Mouse (Mus musculus): ENCODE measurements at regions not wholly inside any gene's neighbourhood (a gene's known extent, or its start where the extent isn't known, plus 50 kb on each side); places are given as distances from the start of the nearest gene placed in this dataset.
A peak's percentile ranks its signal among the peaks of the same experiment; 100 is the strongest.

DNA sequence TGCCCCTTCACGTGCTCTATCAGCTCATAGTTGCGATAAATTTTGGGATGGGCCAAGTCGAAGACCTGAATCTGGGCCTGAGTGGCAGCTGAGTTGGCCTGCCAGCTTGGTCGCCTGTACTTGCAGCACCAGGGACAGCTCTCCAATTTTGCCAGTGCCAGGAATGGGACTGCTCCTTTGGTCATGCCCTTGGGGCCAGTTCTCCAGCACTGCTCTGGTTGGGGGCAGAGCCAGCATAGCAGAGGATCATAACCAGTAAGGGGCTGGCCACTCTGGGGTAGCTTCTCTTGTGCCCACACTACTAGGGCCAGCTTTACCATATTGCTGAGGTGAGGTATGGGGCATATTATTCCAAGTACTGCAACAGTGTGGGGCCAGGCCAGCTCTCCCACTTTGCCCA lies 397.0 kb upstream of the Cadm2 start:
- peak; percentile 3 to 6 for DNase-seq

DNA sequence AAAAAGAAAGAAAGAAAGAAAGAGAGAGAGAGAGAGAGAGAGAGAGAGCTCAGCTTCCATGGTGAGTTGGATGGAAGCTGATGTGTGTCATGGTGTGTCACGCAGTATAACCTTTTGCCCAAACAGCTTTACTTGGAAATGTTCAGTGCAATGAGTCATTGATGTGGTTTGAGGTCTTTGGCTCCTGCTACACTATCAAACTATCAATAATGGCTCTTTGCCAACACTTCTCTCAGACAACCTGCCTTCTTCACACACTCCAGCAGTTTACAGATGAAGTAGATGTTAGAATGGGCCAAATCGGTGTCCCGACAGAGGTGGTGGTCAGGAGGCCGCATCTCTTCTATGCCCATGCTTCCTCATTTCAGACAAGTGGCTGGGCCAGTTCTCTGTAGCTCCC lies 369.0 kb upstream of the Cadm2 start:
- no peak for DNase-seq

DNA sequence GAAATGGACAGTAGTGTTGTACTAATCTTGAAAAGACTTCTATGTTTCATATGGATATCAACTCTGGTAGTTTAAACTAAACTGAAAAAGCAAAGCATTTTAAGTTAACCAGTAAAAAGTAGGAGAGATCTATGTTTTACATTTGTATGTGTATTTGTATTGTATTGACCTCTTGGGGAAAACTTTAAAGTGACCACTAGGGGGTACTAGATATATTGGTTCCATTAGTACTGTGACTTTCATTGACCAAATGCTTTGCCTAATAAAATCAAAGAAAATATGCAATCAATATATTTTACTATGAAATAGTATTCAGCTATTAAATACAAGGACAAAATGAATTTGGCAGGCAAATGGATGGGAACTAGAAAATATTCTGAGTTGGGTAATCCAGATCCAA lies 355.9 kb upstream of the Cadm2 start:
- DNase-seq: no peak

DNA sequence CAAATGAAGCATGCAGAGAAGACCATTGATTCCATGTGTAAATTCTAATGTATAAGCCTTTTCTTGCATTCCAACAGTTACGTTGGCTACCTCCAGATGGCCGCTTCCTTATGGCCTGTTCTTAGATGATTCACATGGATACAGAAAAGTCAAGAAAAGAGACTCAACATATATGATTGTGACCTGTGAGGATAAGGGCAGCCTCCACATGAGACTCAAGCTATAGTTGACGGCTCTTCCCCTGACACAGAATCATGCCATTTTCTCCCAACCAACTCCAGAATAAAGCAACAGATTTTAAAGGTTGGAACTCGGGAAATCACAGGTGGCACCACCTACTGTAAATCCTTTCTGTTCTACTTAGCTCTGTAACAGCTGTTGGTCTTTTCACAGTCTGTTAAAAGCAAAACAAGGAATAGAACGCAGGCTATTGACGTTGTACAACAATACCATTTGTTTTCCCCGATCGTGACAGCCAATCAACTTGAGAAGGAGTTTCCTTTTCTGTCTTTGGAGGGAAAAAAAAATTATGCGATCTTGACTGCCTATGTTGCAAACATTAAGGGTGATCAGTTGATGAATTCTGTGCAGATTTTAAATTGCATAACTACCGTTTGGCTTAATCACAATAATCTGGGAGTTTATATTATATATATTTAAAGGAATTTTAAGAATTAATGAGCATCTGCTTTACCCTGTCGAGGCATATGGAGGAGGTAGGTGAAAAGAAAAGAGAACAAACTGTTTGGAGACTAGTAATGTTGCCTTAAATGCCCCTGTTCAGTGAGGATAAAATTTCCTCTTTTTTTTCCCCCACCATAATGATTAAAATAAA lies 347.8 kb upstream of the Cadm2 start:
- no peak for DNase-seq

DNA sequence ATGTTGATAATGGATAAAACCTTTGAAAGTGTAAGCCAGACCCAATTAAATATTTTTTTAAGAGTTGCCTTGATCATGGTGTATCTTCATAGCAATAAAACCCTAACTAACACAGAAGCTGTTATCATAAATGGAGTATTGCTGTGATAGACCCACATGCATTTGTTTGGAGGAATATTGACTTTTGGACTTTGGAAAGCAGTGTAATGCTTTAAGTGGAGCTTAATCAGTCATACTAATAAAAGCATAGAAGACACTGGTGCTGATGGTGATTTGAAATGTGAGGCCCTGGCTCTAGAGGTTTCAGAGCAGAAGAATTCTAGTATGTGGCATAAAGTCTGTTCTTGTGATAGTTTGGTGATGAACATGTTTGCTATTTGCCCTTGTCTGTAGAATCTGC lies 328.4 kb upstream of the Cadm2 start:
- DNase-seq: no peak

DNA sequence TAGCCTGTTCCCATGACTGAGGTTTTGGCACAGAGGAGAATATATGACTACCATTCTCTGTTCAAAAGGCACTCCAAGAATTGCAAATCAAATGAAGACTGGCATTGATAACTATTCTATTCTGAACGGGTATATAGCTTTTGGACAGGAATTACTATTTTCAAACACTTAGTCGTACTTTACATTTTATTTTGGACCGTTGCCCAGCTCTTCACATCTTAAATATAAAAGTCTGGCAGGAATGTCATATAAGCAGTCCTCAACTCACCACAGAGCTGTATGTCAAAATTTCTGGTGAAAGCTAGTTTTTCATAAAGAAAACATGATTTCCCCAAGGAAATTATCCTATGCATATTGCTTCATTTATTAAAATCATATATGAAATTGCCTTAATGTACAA lies 323.7 kb upstream of the Cadm2 start:
- DNase-seq: no peak

DNA sequence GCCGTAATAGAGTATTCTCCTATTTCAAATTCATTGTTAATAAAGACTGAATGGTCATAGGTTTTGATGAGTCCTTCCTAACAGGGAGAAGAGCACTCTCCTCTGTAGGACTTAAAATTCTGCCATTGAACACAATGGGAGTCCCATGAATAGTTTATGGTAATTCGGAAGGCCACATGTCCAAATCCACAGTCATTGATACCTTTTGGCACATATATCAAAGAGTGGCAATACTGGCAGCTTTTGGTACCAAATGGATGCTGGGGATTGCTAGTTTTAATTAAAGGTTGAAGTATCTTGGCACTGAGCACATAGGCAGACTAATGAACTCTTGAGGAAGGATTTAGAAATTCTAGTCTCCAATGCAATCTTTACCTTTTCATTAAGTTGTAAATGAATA lies 298.5 kb upstream of the Cadm2 start:
- no peak for DNase-seq

DNA sequence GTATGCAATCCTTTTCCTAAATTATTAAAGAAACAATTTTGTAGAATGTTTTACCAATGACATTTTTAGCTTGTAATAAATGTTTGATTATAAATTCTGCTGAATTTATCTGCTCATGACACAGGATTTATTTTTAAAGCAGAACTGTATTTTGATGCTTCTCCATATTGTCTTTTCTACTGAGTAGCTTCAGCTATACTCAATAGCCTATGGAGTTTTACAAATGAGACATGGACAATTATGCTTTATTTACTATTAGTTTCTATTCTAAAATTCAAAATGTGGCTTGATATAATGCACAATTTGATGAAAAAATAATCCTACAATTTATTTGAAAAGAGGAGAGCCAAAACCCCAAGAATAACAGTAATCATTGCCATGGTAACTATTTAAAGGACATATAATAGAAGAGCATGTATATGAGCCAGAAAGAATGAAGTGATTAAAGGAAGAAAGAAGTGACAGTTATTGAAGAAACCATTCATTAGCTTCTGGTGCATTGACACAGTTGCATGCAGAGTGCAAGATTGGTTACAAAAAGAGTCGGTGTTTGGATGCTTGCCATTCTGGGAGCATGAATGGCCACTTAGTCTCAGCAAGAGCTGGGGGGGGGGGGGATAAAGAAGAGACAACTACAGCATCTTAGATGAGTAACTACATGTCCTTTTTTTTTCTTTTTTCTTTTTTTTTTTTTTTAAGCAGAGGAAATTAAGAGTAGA lies 250.8 kb upstream of the Cadm2 start:
- DNase-seq: no peak

DNA sequence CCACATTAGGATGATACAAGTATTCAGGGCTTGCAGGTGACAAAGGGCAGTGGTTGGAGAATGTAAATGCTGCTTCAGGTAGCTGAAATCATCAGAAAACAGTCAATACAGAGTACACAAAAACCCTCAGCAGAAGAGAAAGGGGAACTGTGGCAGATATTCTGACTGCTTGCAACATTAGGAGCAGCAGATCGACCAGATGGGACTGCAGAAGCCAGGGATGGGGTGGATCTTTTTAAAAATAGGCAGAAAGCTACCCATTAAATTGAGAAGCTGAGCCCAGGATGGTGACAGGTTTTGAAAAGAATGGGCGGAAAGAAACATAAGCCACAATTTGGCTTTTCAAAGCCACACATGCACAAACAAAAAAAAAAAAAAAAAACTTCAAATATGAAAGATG lies 229.5 kb upstream of the Cadm2 start:
- DNase-seq: no peak

DNA sequence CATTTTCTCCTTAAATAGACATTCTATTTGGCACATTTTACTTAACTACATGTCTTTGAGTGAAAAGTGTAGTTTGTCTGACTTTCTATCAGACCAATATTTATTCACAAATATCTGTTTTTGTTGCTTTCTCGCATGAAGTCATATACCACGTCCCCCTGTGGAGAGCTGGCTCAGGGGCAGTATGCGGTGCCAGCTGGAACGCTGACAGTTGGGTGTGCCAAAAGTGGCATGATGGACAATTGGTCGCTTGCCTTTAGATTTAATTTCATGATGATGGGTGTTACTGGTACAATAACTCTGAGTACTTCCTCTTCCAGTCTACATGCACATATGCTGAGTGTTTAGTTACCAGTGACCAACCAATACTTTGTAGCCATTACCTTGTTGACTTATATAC lies 223.8 kb upstream of the Cadm2 start:
- no peak for DNase-seq

DNA sequence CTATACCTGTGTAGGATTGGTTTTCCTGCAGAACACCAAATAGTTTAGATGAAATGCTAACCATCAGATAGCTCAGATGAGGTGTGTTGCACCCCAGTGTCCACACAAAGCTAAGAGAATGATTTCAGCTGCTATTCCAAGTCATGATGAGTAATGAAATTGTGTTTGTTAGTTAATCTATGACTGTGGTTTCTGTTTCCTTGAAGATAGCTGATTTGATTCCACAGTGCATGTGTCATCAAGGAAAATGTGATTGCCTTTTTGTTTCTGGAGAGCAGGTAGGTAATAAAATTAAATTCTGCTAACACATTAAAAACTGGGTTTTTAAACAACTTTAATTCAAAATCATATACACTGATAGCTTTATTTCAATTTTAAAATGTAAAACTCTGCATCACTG lies 176.5 kb upstream of the Cadm2 start:
- no peak for DNase-seq

DNA sequence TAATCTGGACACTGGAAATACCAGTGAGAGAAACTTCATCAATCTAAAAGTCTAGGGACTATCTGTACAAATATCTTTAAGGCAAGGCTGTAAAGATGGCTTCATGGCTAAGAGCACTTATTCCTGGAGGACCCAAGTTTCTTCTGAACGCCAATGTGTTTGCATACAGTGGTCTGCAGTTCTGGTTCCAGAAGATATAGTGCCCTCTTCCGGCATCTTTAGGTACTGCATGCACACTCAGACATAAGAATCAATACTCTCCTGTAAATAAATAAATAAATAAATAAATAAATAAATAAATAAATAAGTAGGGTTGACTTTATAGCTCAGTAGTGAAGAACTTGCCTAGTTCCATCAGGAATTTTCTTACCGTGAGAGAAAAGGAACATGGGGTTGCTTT lies 155.4 kb upstream of the Cadm2 start:
- peak; percentile 25 to 33 for DNase-seq

DNA sequence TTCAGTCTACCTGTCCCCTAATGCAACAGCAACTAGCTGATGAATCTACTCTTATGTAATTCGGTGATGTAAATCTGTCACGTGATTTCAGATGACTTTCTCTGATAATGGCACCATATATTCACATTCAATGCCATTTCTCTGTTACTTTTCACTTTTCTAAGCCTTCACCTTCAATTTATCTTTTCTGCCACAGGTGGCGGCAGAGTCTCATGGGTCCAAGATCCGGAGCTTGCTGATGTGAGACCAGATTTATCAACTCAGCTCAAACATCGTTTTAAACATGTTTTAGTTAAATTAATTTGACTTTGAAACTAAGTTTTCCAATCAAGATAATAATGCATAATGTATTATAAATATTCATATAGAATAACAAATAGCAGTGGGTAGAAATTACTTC lies 148.4 kb upstream of the Cadm2 start:
- DNase-seq: no peak

DNA sequence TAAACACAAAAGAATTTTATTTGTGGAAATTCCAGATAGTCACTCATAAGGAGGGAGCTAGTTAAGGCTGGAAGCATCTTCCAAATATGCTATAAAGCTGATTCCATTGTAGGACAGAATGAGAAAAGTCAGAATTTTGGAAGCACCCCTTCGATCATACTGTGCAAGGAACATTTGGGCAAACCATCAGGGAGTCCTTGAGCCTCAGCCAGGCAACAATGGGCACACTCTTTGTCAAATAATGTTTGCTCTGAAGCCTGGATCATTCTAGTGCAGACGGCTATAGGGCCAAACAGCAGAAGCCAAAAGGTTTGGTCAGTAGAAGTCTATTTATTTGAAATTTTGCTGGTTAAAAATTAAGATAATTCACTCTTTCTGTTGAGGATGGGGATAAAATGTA lies 114.7 kb upstream of the Cadm2 start:
- DNase-seq: no peak

DNA sequence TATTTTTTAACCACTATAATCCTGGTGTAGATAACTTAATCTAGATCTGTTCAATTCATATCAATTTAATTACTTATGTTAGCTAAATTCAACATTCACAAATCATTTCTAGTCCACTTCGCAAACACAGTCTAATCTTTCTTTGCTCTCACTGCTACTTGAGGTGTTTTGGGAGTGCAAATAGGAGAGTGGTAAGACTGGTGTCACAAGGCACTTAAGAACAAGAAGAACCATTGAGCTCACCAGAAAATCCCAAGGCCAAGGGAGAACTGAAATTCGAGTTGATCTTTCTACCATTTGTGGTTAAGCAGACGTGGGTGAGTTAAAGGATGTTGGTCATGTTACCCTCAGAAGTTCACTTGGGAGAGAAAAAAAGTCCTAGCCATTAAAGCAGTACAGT lies 77.9 kb upstream of the Cadm2 start:
- no peak for DNase-seq

Data from kidney, postnatal 4 days (tissue).